Mouse (Mus musculus) adrenal gland, adult 2 months (tissue): ENCODE results near the gene Mxra7. TPM values are rescaled to one million over a fixed set of nuclear protein-coding genes. Genes with fewer than 3 reads are reported as not detected.

Source experiments
- DNase-seq: peaks from one replicate; pipeline ENCODE4 v3.0.0; 2021
- polyA plus RNA-seq: library from polyadenylated mRNA; depleted of rRNA; stranded (reverse); fragments of >200 nt; gene quantifications from 2 replicates; pipeline ENCODE4 v1.2.3, GENCODE M21; 2012
- total RNA-seq, 2 experiments: library from RNA; stranded (reverse); gene quantifications; 2 replicates each; pipeline ENCODE4 v1.2.3; 2021

Gene Mxra7
- total and polyA plus RNA-seq, 3 experiments: 37.2 to 282 (median 78.7) TPM

- no peak for DNase-seq
Measured at GRCm38 (mm10) chr11:116819932-116820593, 7.8 kb downstream of the Mxra7 start.

- no peak for DNase-seq
Measured at GRCm38 (mm10) chr11:116818722-116819121, 9.1 kb downstream of the Mxra7 start.

- no peak for DNase-seq
Measured at GRCm38 (mm10) chr11:116817567-116817966, 10.3 kb downstream of the Mxra7 start.

- peak; percentile 61 for DNase-seq
Measured at GRCm38 (mm10) chr11:116816769-116817168, 11.1 kb downstream of the Mxra7 start.

GRCm38 (mm10) chr11:116814884-116815415 is 12.9 kb downstream of the Mxra7 start:
- DNase-seq: no peak

GRCm38 (mm10) chr11:116814076-116814883 is 13.6 kb downstream of the Mxra7 start:
- DNase-seq: peak; percentile 44

- DNase-seq: no peak
Measured at GRCm38 (mm10) chr11:116813610-116814009, 14.2 kb downstream of the Mxra7 start.

- DNase-seq: no peak
Measured at GRCm38 (mm10) chr11:116812793-116813529, 14.9 kb downstream of the Mxra7 start.

- peak; percentile 83 for DNase-seq
Measured at GRCm38 (mm10) chr11:116810983-116811901, 16.6 kb downstream of the Mxra7 start.

GRCm38 (mm10) chr11:116810528-116810927 is 17.3 kb downstream of the Mxra7 start:
- no peak for DNase-seq

GRCm38 (mm10) chr11:116809520-116809919 is 18.3 kb downstream of the Mxra7 start:
- DNase-seq: no peak

GRCm38 (mm10) chr11:116808811-116809395 is 18.9 kb downstream of the Mxra7 start:
- no peak for DNase-seq

- peak; percentile 85 for DNase-seq
Measured at GRCm38 (mm10) chr11:116807938-116808606, 19.8 kb downstream of the Mxra7 start.

- no peak for DNase-seq
Measured at GRCm38 (mm10) chr11:116807526-116807925, 20.3 kb downstream of the Mxra7 start.

GRCm38 (mm10) chr11:116807116-116807515 is 20.7 kb downstream of the Mxra7 start:
- DNase-seq: no peak

- DNase-seq: no peak
Measured at GRCm38 (mm10) chr11:116806136-116807071, 21.4 kb downstream of the Mxra7 start.

GRCm38 (mm10) chr11:116802709-116803108 is 25.1 kb downstream of the Mxra7 start:
- no peak for DNase-seq

- no peak for DNase-seq
Measured at GRCm38 (mm10) chr11:116801106-116801505, 26.7 kb downstream of the Mxra7 start.

GRCm38 (mm10) chr11:116799364-116799763 is 28.5 kb downstream of the Mxra7 start:
- DNase-seq: no peak
